Mouse (Mus musculus): Measurements from ENCODE around the gene Ctrb1.
A peak's percentile ranks its signal among the peaks of the same experiment; 100 is the strongest.
"Not testable (repeated sequence)": the region's sequence is repeated elsewhere in the genome, so short reads cannot be mapped to it uniquely, and the experiment has no call there.

The Ctrb1 gene

DNA sequence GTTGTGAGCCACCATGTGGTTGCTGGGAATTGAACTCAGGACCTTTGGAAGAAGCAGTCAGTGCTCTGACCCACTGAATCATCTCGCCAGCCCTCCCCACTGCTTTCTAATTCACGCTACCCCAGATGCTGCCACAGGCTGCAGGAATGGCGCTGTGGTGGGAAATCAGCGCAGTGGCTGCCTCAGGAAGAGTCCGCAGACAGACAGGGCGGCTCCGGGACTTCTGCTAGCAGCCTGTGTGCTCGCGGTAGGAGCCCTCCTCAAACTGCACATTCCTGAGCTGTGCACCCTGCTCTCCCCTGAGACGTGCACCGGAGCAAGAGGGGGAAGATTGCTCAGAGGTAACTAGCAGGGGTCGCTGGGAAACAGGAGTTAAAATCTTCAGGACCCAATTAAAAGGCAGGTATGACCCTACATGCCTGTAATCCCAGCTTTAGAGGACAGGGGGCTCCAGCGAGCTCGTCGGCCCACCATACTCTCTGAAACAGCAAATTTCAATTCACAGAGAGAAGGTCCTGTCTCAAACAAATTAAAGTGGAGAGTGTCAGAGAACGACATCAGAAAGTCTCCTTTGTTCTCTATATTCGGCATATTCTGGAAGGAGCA lies 10.3 kb downstream of the Ctrb1 start:
- peak; percentile 31 for DNase-seq (ENCODE audit: extremely low spot score)

GRCm38 (mm10) chr8:111678848-111679247 lies 12.0 kb downstream of the Ctrb1 start:
- DNase-seq (ENCODE audit: extremely low spot score): no peak

GRCm38 (mm10) chr8:111678111-111678510 lies 12.7 kb downstream of the Ctrb1 start:
- peak; percentile 67 for DNase-seq (ENCODE audit: extremely low spot score)

- DNase-seq (ENCODE audit: extremely low spot score): no peak
Measured at GRCm38 (mm10) chr8:111676237-111676636, 14.6 kb downstream of the Ctrb1 start.

DNA sequence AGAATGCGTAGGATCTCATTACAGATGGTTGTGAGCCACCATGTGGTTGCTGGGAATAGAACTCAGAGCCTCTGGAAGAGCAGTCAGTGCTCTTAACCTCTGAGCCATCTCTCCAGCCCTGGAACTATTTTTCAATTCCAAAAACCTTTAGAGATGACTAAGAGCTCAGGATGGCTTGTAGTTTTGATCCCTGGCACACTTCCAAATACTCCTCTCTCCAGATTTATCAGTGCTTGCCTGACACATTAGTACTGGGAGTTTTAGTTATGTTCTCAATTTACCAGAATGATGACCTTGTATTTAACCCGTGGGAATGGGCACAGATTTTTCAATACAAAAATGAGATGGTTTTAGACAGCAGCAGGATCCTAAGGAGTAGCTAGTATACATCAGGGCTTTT lies 24.1 kb downstream of the Ctrb1 start:
- no peak for DNase-seq (ENCODE audit: extremely low spot score)

- DNase-seq (ENCODE audit: extremely low spot score): peak; percentile 68
Measured at GRCm38 (mm10) chr8:111662473-111662872, 28.3 kb downstream of the Ctrb1 start.

GRCm38 (mm10) chr8:111658819-111659423 lies 31.9 kb downstream of the Ctrb1 start:
- no peak for DNase-seq (ENCODE audit: extremely low spot score)

DNA sequence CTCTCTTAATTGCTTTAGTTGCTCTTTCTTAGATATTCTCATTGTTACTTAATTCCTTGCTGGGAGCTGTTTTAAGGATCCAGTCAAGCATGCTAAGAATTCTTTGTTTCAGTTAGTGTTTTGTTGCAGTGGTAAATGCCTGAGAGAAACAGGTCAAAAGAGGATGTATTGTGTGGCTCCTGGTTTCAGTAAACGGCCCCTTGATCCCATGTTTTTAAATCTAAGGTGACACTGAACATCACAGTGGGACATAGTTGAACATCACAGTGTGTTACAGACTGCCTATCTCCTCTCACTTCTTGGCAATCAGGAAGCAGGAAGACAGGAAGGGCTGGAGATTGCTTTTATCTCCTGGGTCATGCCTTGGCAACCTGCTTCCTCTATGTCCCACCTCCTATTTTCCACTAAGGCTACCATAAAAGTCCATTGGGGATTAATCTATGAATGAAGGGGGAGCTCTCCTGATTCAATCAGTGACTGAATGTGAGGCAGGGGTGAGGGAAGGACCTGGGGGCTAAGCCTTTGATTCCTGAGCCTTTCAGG lies 33.4 kb downstream of the Ctrb1 start:
- DNase-seq (ENCODE audit: extremely low spot score): no peak

DNA sequence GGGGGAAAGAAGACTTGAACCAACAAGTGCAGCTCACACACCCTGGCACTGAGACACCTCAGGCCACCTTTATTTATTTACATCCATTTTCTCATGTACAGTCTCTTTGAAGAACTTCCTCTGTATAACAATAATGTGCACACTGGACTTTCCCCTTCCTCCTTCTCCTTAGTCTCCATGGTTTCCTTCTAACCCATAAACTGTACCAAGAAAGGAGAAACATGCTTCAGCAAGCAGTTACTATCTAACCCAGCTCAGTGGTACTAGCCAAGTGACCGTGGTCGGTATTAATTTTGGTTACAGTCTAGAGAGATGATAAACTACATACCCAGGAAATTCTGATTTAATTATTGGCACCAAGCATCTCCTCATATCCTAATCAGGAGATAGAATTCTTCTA lies 37.3 kb downstream of the Ctrb1 start:
- no peak for DNase-seq (ENCODE audit: extremely low spot score)

DNA sequence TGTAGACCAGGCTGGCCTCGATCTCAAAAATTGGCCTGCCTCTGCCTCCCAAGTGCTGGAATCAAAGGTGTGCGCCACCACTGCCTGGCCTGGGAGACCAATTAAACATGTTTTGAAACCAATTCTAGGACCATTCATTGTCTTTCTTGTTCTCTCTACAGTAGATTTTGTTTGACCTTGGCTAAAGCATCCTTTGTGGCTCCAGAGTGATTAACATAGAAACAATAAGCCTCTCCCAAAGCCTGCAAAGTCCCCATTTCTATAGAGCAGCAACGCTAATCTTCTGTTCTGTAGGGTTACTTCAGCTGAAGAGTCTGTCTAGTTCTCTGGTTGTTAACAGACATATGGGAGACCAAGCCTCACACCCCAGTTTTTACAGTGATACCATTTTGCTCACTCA lies 40.2 kb downstream of the Ctrb1 start:
- no peak for DNase-seq (ENCODE audit: extremely low spot score)

GRCm38 (mm10) chr8:111648834-111649233 lies 42.0 kb downstream of the Ctrb1 start:
- no peak for DNase-seq (ENCODE audit: extremely low spot score)

DNA sequence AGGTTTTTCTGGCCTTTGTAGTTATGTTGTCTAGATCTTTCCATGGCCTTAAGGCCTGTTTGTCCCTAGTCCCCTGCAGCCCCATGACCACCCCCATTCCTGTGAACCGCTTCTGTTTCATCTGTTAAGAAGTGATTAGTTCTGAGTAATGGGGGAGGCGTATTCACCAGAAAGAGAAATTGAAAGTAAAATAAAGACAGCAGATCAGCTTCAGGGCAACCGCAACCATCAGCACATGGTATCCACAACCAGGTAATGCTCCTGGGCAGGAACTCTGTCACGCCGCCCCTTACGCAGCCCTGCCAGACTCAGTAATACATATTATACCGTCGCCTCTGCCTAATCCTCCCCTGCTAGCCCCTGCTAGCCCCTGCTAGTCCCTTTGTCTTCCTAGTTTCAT lies 45.1 kb downstream of the Ctrb1 start:
- no peak for DNase-seq (ENCODE audit: extremely low spot score)

- DNase-seq (ENCODE audit: extremely low spot score): not testable (repeated sequence)
Measured at GRCm38 (mm10) chr8:111644286-111645051, 46.3 kb downstream of the Ctrb1 start.

- peak; percentile 93 for DNase-seq (ENCODE audit: extremely low spot score)
Measured at GRCm38 (mm10) chr8:111643264-111644141, 47.3 kb downstream of the Ctrb1 start, which contains the start of gene Zfp1. Gene Zfp1, plus strand, starts transcription at chr8:111643401.

DNA sequence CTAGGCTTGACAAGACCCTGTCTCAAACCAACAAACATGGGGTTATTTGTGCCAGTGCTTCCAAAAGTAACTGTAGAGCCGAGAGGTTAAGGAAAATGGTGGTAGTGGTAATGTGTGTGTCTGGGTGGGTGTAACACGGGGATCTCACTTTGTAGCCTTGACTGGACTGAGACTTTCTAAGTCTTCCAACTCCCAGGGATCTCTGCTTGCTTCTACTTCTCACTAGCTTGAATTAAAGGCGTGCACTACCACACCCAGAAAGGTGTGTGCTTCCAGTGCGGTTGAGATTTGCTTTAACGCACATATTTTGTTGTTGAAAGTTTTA lies 47.9 kb downstream of the Ctrb1 start:
- no peak for DNase-seq (ENCODE audit: extremely low spot score)

- no peak for DNase-seq (ENCODE audit: extremely low spot score)
Measured at GRCm38 (mm10) chr8:111642496-111642895, 48.3 kb downstream of the Ctrb1 start.

GRCm38 (mm10) chr8:111641064-111641463 lies 49.7 kb downstream of the Ctrb1 start:
- no peak for DNase-seq (ENCODE audit: extremely low spot score)

DNA sequence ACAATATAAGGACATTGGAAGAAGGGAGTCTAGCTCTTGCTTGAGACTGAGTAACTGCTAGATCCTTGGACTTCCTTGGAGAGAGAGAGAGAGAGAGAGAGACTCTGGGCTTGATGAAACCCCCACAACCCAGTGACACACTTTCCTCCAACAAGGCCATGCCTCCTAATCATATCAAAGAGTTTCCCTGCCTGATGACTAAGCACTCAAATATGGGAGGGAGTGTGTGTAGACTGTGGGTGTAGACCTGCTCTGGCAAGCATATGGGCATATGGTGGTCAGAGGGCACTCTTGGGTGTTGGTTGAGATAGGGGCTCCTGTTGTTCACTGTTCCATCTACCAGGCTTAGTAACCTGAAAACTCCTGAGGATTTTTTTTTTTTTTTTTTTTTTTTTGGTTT lies 52.7 kb downstream of the Ctrb1 start:
- DNase-seq (ENCODE audit: extremely low spot score): no peak
